Mouse (Mus musculus) CD4-positive naive resting alpha-beta T cell, adult 76 days (primary cell): ENCODE data around the gene Csn1s2b. TPM values are rescaled to one million over a fixed set of nuclear protein-coding genes. Genes with fewer than 3 reads are reported as not detected.

Experiments used
- total RNA-seq: library from RNA; stranded (reverse); gene quantifications from one replicate; pipeline ENCODE4 v1.2.4, GENCODE M21; 2023

Gene Csn1s2b
- total RNA-seq: not detected

GRCm38 (mm10) chr5:87807782-87808181, at the start of gene Csn1s2b:
Gene Csn1s2b (plus strand): TSS chr5:87808082.

GRCm38 (mm10) chr5:87774267-87774666, 33.6 kb upstream of the Csn1s2b start, which contains the start of gene Csn1s2a:
Gene Csn1s2a (plus strand): TSS chr5:87774567.

GRCm38 (mm10) chr5:87825386-87825785, 17.5 kb downstream of the Csn1s2b start, which contains the start of gene Prr27:
Gene Prr27 (plus strand): TSS chr5:87825686.

Other genes starting within 250 kb of the Csn1s2b start
- gene Sult1d1, start 239.1 kb upstream of the Csn1s2b start, total RNA-seq: not detected
- gene Sult1e1, start 216.5 kb upstream of the Csn1s2b start, total RNA-seq: not detected
- gene Csn1s1, start 141.9 kb upstream of the Csn1s2b start, total RNA-seq: not detected
- not detected for gene Csn2, start 108.5 kb upstream of the Csn1s2b start, total RNA-seq
- not detected for gene Csn1s2a, start 33.5 kb upstream of the Csn1s2b start, total RNA-seq
- gene Prr27, start 17.6 kb downstream of the Csn1s2b start, total RNA-seq: not detected
- gene Odam, start 76.9 kb downstream of the Csn1s2b start, total RNA-seq: not detected
- not detected for gene Csn3, start 117.5 kb downstream of the Csn1s2b start, total RNA-seq
- not detected for gene 2310003L06Rik, start 161.4 kb downstream of the Csn1s2b start, total RNA-seq
- not detected for gene Gm28434, start 161.4 kb downstream of the Csn1s2b start, total RNA-seq
- gene Cabs1, start 171.4 kb downstream of the Csn1s2b start, total RNA-seq: not detected
- gene Smr3a, start 194.5 kb downstream of the Csn1s2b start, total RNA-seq: not detected